Mouse (Mus musculus) 3T3-L1 (cell line): ENCODE measurements at regions not wholly inside any gene's neighbourhood (a gene's known extent, or its start where the extent isn't known, plus 50 kb on each side); places are given as distances from the start of the nearest gene placed in this dataset.

Experiments used
- DNase-seq: peaks from one replicate; pipeline ENCODE4 v3.0.0-alpha.2; 2015; ENCODE audit warnings: low read depth, low spot score

GRCm38 (mm10) chr3:42915146-42915545 is 1172.7 kb downstream of the D3Ertd751e start:
- DNase-seq, result no peak

DNA sequence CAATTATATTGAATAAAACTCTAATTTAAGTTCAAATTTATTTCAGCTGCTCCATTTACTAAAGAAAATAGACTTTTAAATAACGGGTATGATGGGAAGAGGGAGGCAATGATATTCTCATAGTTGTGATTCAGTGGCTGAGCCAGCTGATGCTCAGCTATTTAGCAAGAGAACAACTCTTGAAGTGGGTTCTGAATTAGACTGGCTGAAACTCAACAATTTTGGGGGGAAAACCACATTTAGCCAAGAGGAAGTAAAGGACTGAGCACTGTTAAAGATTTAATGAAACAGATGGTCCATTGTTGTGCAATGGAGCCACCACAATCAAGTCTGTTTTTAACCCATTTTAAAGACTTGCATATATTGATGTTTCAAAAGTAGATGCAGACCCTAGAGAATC is 1193.0 kb downstream of the D3Ertd751e start:
- DNase-seq, result no peak

DNA sequence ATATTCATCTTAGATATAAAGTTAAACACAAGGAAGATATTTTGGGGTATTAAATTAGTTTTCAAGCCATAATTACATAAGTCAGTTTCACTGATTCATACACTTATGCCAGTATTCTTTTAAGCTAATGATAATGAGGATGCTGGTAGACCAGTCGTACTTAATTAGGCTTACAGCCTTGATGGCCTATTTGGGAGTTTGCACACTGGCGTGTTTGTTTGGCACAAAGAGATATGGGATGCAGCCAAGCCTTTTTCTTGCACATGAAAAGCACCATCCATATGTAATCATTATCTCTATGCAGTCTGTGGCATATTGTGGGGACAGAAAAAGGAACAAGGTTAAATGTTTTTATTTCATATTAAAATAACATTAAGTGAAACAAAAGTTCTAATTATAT is 1234.7 kb downstream of the D3Ertd751e start:
- no peak for DNase-seq
